Mouse (Mus musculus) embryonic facial prominence, embryonic 12.5 days (tissue): Measurements from ENCODE around the gene Nhlrc4. TPM values are rescaled to one million over a fixed set of nuclear protein-coding genes. Genes with fewer than 3 reads are reported as not detected.

Source experiments
- ATAC-seq: fragments of 200-750 bp; cut with Nextera tagmentation; 2 replicates; pipeline ENCODE4 v1.8.0; 2017; ENCODE audit not compliant: insufficient number of reproducible peaks, insufficient read depth, low FRiP score, low TSS enrichment
- H3K27ac ChIP-seq: fragments of 300-500 bp; sonication (generic); 2 replicates; pipeline ENCODE4 v1.5.1; 2016; ENCODE audit warnings: mild to moderate bottlenecking
- H3K27me3 ChIP-seq: fragments of 300-500 bp; sonication (generic); 2 replicates; pipeline ENCODE4 v1.6.1; 2016; ENCODE audit warnings: mild to moderate bottlenecking, moderate library complexity
- H3K36me3 ChIP-seq: fragments of 300-500 bp; sonication (generic); 2 replicates; pipeline ENCODE4 v1.6.1; 2016; ENCODE audit warnings: mild to moderate bottlenecking
- H3K4me1 ChIP-seq: fragments of 300-500 bp; sonication (generic); 2 replicates; pipeline ENCODE4 v1.6.1; 2016
- H3K4me2 ChIP-seq: fragments of 300-500 bp; sonication (generic); replicated peaks from 2 replicates; pipeline ENCODE4 v1.6.1; 2016; ENCODE audit warnings: mild to moderate bottlenecking, moderate library complexity
- H3K4me3 ChIP-seq: fragments of 300-500 bp; sonication (generic); 2 replicates; pipeline ENCODE4 v1.5.1; 2016; ENCODE audit warnings: mild to moderate bottlenecking
- H3K9ac ChIP-seq: fragments of 300-500 bp; sonication (generic); 2 replicates; pipeline ENCODE4 v1.6.1; 2016; ENCODE audit warnings: mild to moderate bottlenecking, moderate library complexity
- H3K9me3 ChIP-seq: fragments of 300-500 bp; sonication (generic); 2 replicates; pipeline ENCODE4 v1.6.1; 2016; ENCODE audit warnings: mild to moderate bottlenecking, moderate library complexity
- WGBS: fragments of 180-500 bp; shearing (Covaris S2); methylation state at CpG from one replicate; pipeline ENCODE4 v1.1.7; 2016; 5-methylcytosine and 5-hydroxymethylcytosine counted together
- polyA plus RNA-seq: library from polyadenylated mRNA; unstranded; fragments of >200 nt; fragmentation: Nextera tagmentation; extraction: Ambion mirVana; gene quantifications from 2 replicates; pipeline ENCODE4 v1.2.1, GENCODE M21; 2016

Gene Nhlrc4
- polyA plus RNA-seq, 1 experiment from 2014 or later = 0.14 TPM

GRCm38 (mm10) chr17:25893975-25894617, 50.7 kb downstream of the Nhlrc4 start:
- Histone ChIP-seq H3K9ac (no peak overlapping the region), H3K4me2 (no peak overlapping the region), H3K4me3 (no peak overlapping the region), H3K27ac (no peak overlapping the region), H3K36me3 (peaks cover 15% of the 10 kb centered on the region), H3K4me1 (peaks cover 10% of the 10 kb centered on the region), H3K27me3 (no peaks in the 10 kb centered on the region), H3K9me3 (no peaks in the 10 kb centered on the region)
- WGBS = 46% methylated on average over 2 of the region's 2 CpGs
- ATAC-seq = no peak; the same call in 1 of the 2 replicates

Other genes with a start within 250 kb of the Nhlrc4 start
- gene Gng13, start 227.8 kb downstream of the Nhlrc4 start, polyA plus RNA-seq = 2.6 and 5.6 TPM in 2 replicates
- gene Chtf18, start 217.5 kb downstream of the Nhlrc4 start, polyA plus RNA-seq = 43.5 and 45.9 TPM in 2 replicates
- gene Rpusd1, start 217.3 kb downstream of the Nhlrc4 start, polyA plus RNA-seq = 27.0 and 29.1 TPM in 2 replicates
- 0.35 and 0.41 TPM in 2 replicates for gene Mslnl, start 208.9 kb downstream of the Nhlrc4 start, polyA plus RNA-seq
- gene Msln, start 190.6 kb downstream of the Nhlrc4 start, polyA plus RNA-seq = 0.37 and 0.38 TPM in 2 replicates
- gene Narfl, start 171.2 kb downstream of the Nhlrc4 start, polyA plus RNA-seq = 23.9 and 25.6 TPM in 2 replicates
- gene Haghl, start 159.3 kb downstream of the Nhlrc4 start, polyA plus RNA-seq = 93.0 and 95.4 TPM in 2 replicates
- 0.18 and 0.29 TPM in 2 replicates for gene Ccdc78, start 158.4 kb downstream of the Nhlrc4 start, polyA plus RNA-seq
- 72.0 and 77.0 TPM in 2 replicates for gene Fam173a, start 152.1 kb downstream of the Nhlrc4 start, polyA plus RNA-seq
- not detected in 2 replicates for gene AC134908.4, start 149.3 kb downstream of the Nhlrc4 start, polyA plus RNA-seq
- 58.7 and 65.9 TPM in 2 replicates for gene Metrn, start 147.8 kb downstream of the Nhlrc4 start, polyA plus RNA-seq
- gene Fbxl16, start 135.9 kb downstream of the Nhlrc4 start, polyA plus RNA-seq = 5.9 and 6.7 TPM in 2 replicates
- 26.0 and 29.6 TPM in 2 replicates for gene Wdr24, start 121.3 kb downstream of the Nhlrc4 start, polyA plus RNA-seq
- gene Jmjd8, start 116.1 kb downstream of the Nhlrc4 start, polyA plus RNA-seq = 53.9 and 57.0 TPM in 2 replicates
- 334 and 338 TPM in 2 replicates for gene Stub1, start 111.6 kb downstream of the Nhlrc4 start, polyA plus RNA-seq
- 1.2 and 1.6 TPM in 2 replicates for gene Rhbdl1, start 107.7 kb downstream of the Nhlrc4 start, polyA plus RNA-seq
- gene Gm20683, start 103.2 kb downstream of the Nhlrc4 start, polyA plus RNA-seq = 1.5 and 2.4 TPM in 2 replicates
- gene Rhot2, start 100.1 kb downstream of the Nhlrc4 start, polyA plus RNA-seq = 23.0 and 26.9 TPM in 2 replicates
- gene Wdr90, start 83.5 kb downstream of the Nhlrc4 start, polyA plus RNA-seq = 36.3 and 42.0 TPM in 2 replicates
- 9.0 and 10.1 TPM in 2 replicates for gene Mcrip2, start 76.2 kb downstream of the Nhlrc4 start, polyA plus RNA-seq
- 56.8 and 57.0 TPM in 2 replicates for gene Mettl26, start 69.9 kb downstream of the Nhlrc4 start, polyA plus RNA-seq
- 0.45 and 0.62 TPM in 2 replicates for gene Wfikkn1, start 64.1 kb downstream of the Nhlrc4 start, polyA plus RNA-seq
- 37.4 and 40.9 TPM in 2 replicates for gene Rab40c, start 25.2 kb downstream of the Nhlrc4 start, polyA plus RNA-seq
- 49.9 and 51.7 TPM in 2 replicates for gene Pigq, start within 50 bp of the Nhlrc4 start, polyA plus RNA-seq
- 0.14 and 0.20 TPM in 2 replicates for gene A930017K11Rik, start 7.6 kb upstream of the Nhlrc4 start, polyA plus RNA-seq
- 33.1 and 34.6 TPM in 2 replicates for gene Capn15, start 40.8 kb upstream of the Nhlrc4 start, polyA plus RNA-seq
- 30.4 and 33.1 TPM in 2 replicates for gene Rab11fip3, start 124.6 kb upstream of the Nhlrc4 start, polyA plus RNA-seq
- 38.5 and 39.0 TPM in 2 replicates for gene Decr2, start 145.4 kb upstream of the Nhlrc4 start, polyA plus RNA-seq
- 122 and 128 TPM in 2 replicates for gene Nme4, start 150.6 kb upstream of the Nhlrc4 start, polyA plus RNA-seq
- 0.99 and 1.3 TPM in 2 replicates for gene Tmem8, start 168.3 kb upstream of the Nhlrc4 start, polyA plus RNA-seq
- 204 and 216 TPM in 2 replicates for gene Mrpl28, start 178.5 kb upstream of the Nhlrc4 start, polyA plus RNA-seq
- gene Axin1, start 193.7 kb upstream of the Nhlrc4 start, polyA plus RNA-seq = 15.3 and 27.8 TPM in 2 replicates